In the genomic region with DNA sequence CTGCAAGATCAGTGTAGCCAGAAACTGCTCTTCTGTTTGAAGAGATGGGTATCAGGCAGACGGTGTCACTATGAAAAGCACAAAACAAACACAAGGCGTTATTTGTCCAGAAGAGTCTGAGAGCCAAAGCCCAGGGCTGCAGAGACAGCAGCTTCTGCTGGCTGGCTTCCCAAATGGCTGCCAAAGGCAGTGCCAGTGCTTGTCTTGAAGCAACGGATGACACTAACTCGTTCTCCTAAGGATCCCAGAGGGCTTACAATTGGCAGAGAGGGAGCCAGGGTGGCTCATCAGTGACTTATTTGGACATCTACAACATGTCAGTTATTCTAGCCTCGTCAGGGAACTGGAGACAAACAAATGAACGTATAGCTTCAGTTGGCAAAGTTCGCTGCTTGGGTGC, we compare ENCODE assay signal across 7 mouse cellular contexts.
DNase-seq lines count a peak whose midpoint lies in the region; ATAC-seq lines count a peak whose summit lies in the region.

No protein-coding gene starts in this region.

- H3K4me1 ChIP-seq in kidney, embryonic 15.5 days = peaks cover 32% of the 10 kb centered on the region
- peaks cover 16% of the 10 kb centered on the region for H3K4me1 ChIP-seq in midbrain, embryonic 15.5 days

- ATAC-seq in kidney, embryonic 15.5 days (replicated peaks; ENCODE audit: low FRiP score) = no peak
- ATAC-seq in midbrain, embryonic 15.5 days (replicated peaks) = peak; percentile 37

- peak; percentile 30 for DNase-seq in retina, postnatal 1 day
- no peak for DNase-seq in retina, embryonic 14.5 days (ENCODE audit: low spot score)
- peak; percentile 75 for DNase-seq in fat pad, adult 2 months (ENCODE audit: extremely low read depth, low read depth, low spot score)
- no peak for DNase-seq in ovary, postnatal 10 days (ENCODE audit: low spot score)
- DNase-seq in thymus, adult 18-20 months = no peak

- H3K9me3 ChIP-seq in kidney, embryonic 15.5 days (replicated peaks) = no peaks in the 10 kb centered on the region
- no peaks in the 10 kb centered on the region for H3K9me3 ChIP-seq in midbrain, embryonic 15.5 days

- no peak overlapping the region for H3K9ac ChIP-seq in kidney, embryonic 15.5 days
- H3K9ac ChIP-seq in midbrain, embryonic 15.5 days = no peak overlapping the region

- no peaks in the 10 kb centered on the region; the same call in 1 of the 2 replicates for H3K36me3 ChIP-seq in kidney, embryonic 15.5 days
- H3K36me3 ChIP-seq in midbrain, embryonic 15.5 days (replicated peaks) = no peaks in the 10 kb centered on the region

- no peak overlapping the region for H3K4me3 ChIP-seq in kidney, embryonic 15.5 days (replicated peaks)
- no peak overlapping the region for H3K4me3 ChIP-seq in midbrain, embryonic 15.5 days

- no peaks in the 10 kb centered on the region for H3K27me3 ChIP-seq in kidney, embryonic 15.5 days
- H3K27me3 ChIP-seq in midbrain, embryonic 15.5 days (replicated peaks) = no peaks in the 10 kb centered on the region

- H3K4me2 ChIP-seq in kidney, embryonic 15.5 days = no peak overlapping the region
- H3K4me2 ChIP-seq in midbrain, embryonic 15.5 days = no peak overlapping the region

- peak overlapping the region; percentile 67; the same call in 1 of the 2 replicates for H3K27ac ChIP-seq in kidney, embryonic 15.5 days
- 0 out of 2 replicates have a peak overlapping the region, but pooled peaks have one; percentile 4 for H3K27ac ChIP-seq in midbrain, embryonic 15.5 days

- WGBS in kidney, embryonic 15.5 days = 55% methylated on average over 7 of the region's 7 CpGs
- 43% methylated on average over 7 of the region's 7 CpGs for WGBS in midbrain, embryonic 15.5 days

Comparison
In these comparisons a context has a peak if more than half of its experiments do, and no peak if none do; other contexts are left out.
1. DNase-seq: peak in retina, postnatal 1 day (single experiment) and fat pad, adult 2 months (single experiment); none in retina, embryonic 14.5 days (single experiment), ovary, postnatal 10 days (single experiment) and thymus, adult 18-20 months (0 of 2).